ENCODE assay signal across 9 mouse cellular contexts in genomic region chr2:157203026-157203425, GRCm38 (mm10). TPM values are rescaled to one million over a fixed set of nuclear protein-coding genes. Genes with fewer than 3 reads are reported as not detected.
A peak's percentile ranks its signal among the peaks of the same experiment; 100 is the strongest.
DNase-seq lines count a peak whose midpoint lies in the region; ATAC-seq and TF ChIP-seq lines count a peak whose summit lies in the region.
"Had no signal": no experiment of that assay in that cellular context is flagged by ENCODE, and none has a peak within 500 bp of the region (broad histone marks: within the 10 kb centered on the region; RNA-seq: fewer than 3 reads in every experiment).

No protein-coding gene starts in this region.

- H3K27me3 ChIP-seq in heart, embryonic 13.5 days (replicated peaks): no peaks in the 10 kb centered on the region
- no peaks in the 10 kb centered on the region for H3K27me3 ChIP-seq in embryonic facial prominence, embryonic 15.5 days
- H3K27me3 ChIP-seq in intestine, postnatal 0 days (replicated peaks; ENCODE audit: control insufficient read depth, insufficient read depth, low read length): no peaks in the 10 kb centered on the region
- no peaks in the 10 kb centered on the region for H3K27me3 ChIP-seq in midbrain, postnatal 0 days (ENCODE audit: insufficient read depth, low read length)

- no peak for TF ChIP-seq CTCF in intestine, postnatal 0 days (IDR thresholded peaks at IDR 0.05; ENCODE audit: low read depth)
- TF ChIP-seq CTCF in midbrain, postnatal 0 days (IDR thresholded peaks at IDR 0.05): no peak
- TF ChIP-seq CTCF in gastrocnemius, adult 2 months (IDR thresholded peaks at IDR 0.05): no peak

- H3K4me2 ChIP-seq in heart, embryonic 13.5 days: peak overlapping the region; percentile 84
- peak overlapping the region; percentile 70 for H3K4me2 ChIP-seq in embryonic facial prominence, embryonic 15.5 days (replicated peaks)
- peak overlapping the region; percentile 91; the same call in 1 of the 2 replicates for H3K4me2 ChIP-seq in intestine, postnatal 0 days (replicated peaks; ENCODE audit: low read depth)
- peak overlapping the region; percentile 69; the same call in 1 of the 2 replicates for H3K4me2 ChIP-seq in midbrain, postnatal 0 days (ENCODE audit: low read depth, low read length, poor library complexity, severe bottlenecking)

- intact Hi-C loops in gastrocnemius, adult 2 months (cut with DNase I): loop anchor here (5.0 kb wide), 1 partner anchor 74 kb away; the partner anchor contains the start of genes Mroh8 and Rpn2
- intact Hi-C loops in left cerebral cortex, postnatal 14 days (cut with DNase I): loop anchor here (5.0 kb wide), 1 partner anchor 54 kb away; no protein-coding TSS in a partner anchor

- peaks cover 23% of the 10 kb centered on the region for H3K4me1 ChIP-seq in heart, embryonic 13.5 days
- peaks cover 5% of the 10 kb centered on the region; the same call in 1 of the 2 replicates for H3K4me1 ChIP-seq in embryonic facial prominence, embryonic 15.5 days
- no peaks in the 10 kb centered on the region for H3K4me1 ChIP-seq in intestine, postnatal 0 days (replicated peaks; ENCODE audit: control insufficient read depth, insufficient read depth, low read length)
- H3K4me1 ChIP-seq in midbrain, postnatal 0 days (ENCODE audit: insufficient read depth, low read length): no peaks in the 10 kb centered on the region

- H3K9ac ChIP-seq in heart, embryonic 13.5 days: peak overlapping the region; percentile 90
- no peak overlapping the region for H3K9ac ChIP-seq in embryonic facial prominence, embryonic 15.5 days
- no peak overlapping the region for H3K9ac ChIP-seq in intestine, postnatal 0 days (ENCODE audit: low read depth, low read length)
- H3K9ac ChIP-seq in midbrain, postnatal 0 days (replicated peaks; ENCODE audit: low read length, poor library complexity, severe bottlenecking): no peak overlapping the region

- peaks cover 6% of the 10 kb centered on the region; the same call in 1 of the 2 replicates for H3K9me3 ChIP-seq in heart, embryonic 13.5 days
- H3K9me3 ChIP-seq in embryonic facial prominence, embryonic 15.5 days (replicated peaks): no peaks in the 10 kb centered on the region
- H3K9me3 ChIP-seq in intestine, postnatal 0 days (ENCODE audit: control insufficient read depth): no peaks in the 10 kb centered on the region
- H3K9me3 ChIP-seq in midbrain, postnatal 0 days (ENCODE audit: low read length): 0 out of 2 replicates have a peak, but pooled peaks cover 3% of the 10 kb centered on the region

- ATAC-seq in heart, embryonic 13.5 days (ENCODE audit: extremely low read depth, insufficient number of reproducible peaks, low FRiP score, low TSS enrichment): no peak
- ATAC-seq in embryonic facial prominence, embryonic 15.5 days (ENCODE audit: insufficient number of reproducible peaks, low FRiP score, low TSS enrichment, low read depth): no peak
- no peak for ATAC-seq in intestine, postnatal 0 days
- no peak for ATAC-seq in midbrain, postnatal 0 days (ENCODE audit: low FRiP score)

- H3K27ac ChIP-seq in heart, embryonic 13.5 days (replicated peaks): no peak overlapping the region
- H3K27ac ChIP-seq in embryonic facial prominence, embryonic 15.5 days (replicated peaks): no peak overlapping the region
- no peak overlapping the region for H3K27ac ChIP-seq in intestine, postnatal 0 days (ENCODE audit: low read depth, low read length)
- no peak overlapping the region for H3K27ac ChIP-seq in midbrain, postnatal 0 days (ENCODE audit: low read depth, low read length)
- H3K27ac ChIP-seq in gastrocnemius, adult 2 months: no peak overlapping the region

- no peak for DNase-seq in heart, adult 9 months (ENCODE audit: low spot score in 2 of 2)
- no peak for DNase-seq in midbrain, postnatal 0 days (ENCODE audit: low spot score)
- no peak for DNase-seq in gastrocnemius, adult 2 months
- DNase-seq in left cerebral cortex, postnatal 14 days (ENCODE audit: low spot score in 2 of 2): no peak
- DNase-seq in left cerebral cortex, adult 18-20 months (ENCODE audit: low spot score in 2 of 2): no peak
- DNase-seq: heart, postnatal 4 days had no signal

- peaks cover 25% of the 10 kb centered on the region for H3K36me3 ChIP-seq in heart, embryonic 13.5 days
- H3K36me3 ChIP-seq in embryonic facial prominence, embryonic 15.5 days: peaks cover 11% of the 10 kb centered on the region
- H3K36me3 ChIP-seq in intestine, postnatal 0 days (ENCODE audit: control insufficient read depth, insufficient read depth): peaks cover 5% of the 10 kb centered on the region; the same call in 1 of the 2 replicates
- H3K36me3 ChIP-seq in midbrain, postnatal 0 days (ENCODE audit: insufficient read depth, low read length): 0 out of 2 replicates have a peak, but pooled peaks cover 4% of the 10 kb centered on the region

- H3K4me3 ChIP-seq in heart, embryonic 13.5 days: peak overlapping the region; percentile 79
- peak overlapping the region; percentile 81; the same call in 1 of the 2 replicates for H3K4me3 ChIP-seq in embryonic facial prominence, embryonic 15.5 days (replicated peaks)
- H3K4me3 ChIP-seq in intestine, postnatal 0 days (ENCODE audit: low read depth, low read length): no peak overlapping the region
- H3K4me3 ChIP-seq in midbrain, postnatal 0 days (ENCODE audit: low read depth, low read length): no peak overlapping the region
- no peak overlapping the region for H3K4me3 ChIP-seq in gastrocnemius, adult 2 months

RNA-seq across cellular contexts. Expression of gene Rbl1, which starts 1.3 kb away (rescaled TPM):
- 16.4 and 17.0 TPM in 2 replicates for polyA plus RNA-seq in heart, embryonic 13.5 days (2015; fragmentation: Nextera tagmentation; extraction: Ambion mirVana)
- polyA plus RNA-seq in embryonic facial prominence, embryonic 15.5 days (2015; fragmentation: Nextera tagmentation; extraction: Ambion mirVana): 18.7 and 19.6 TPM in 2 replicates
- polyA plus RNA-seq in intestine, postnatal 0 days (2015; fragmentation: Nextera tagmentation; extraction: Ambion mirVana): 9.3 and 9.7 TPM in 2 replicates
- 6.7 and 8.0 TPM in 2 replicates for total RNA-seq in midbrain, postnatal 0 days (2014; rRNA removed)
- 3.1 and 3.8 TPM in 2 replicates for polyA plus RNA-seq in midbrain, postnatal 0 days (2015; fragmentation: Nextera tagmentation; extraction: Ambion mirVana)
- 1 to 10 TPM; 1.6 to 1.7 TPM for total RNA-seq in gastrocnemius, adult 2 months (2021)
- 1 to 10 TPM; 1.7 to 1.8 TPM for total RNA-seq in left cerebral cortex, postnatal 14 days (2021)
- total RNA-seq in left cerebral cortex, adult 18-20 months (2021): 1 to 10 TPM; 1.4 to 1.8 TPM

Comparison
In these comparisons a context has a peak if more than half of its experiments do, and no peak if none do; other contexts are left out.
1. H3K4me3 ChIP-seq: peak in heart, embryonic 13.5 days (single experiment) and embryonic facial prominence, embryonic 15.5 days (single experiment); none in intestine, postnatal 0 days (single experiment), midbrain, postnatal 0 days (single experiment) and gastrocnemius, adult 2 months (single experiment).
2. Peak in every context shown above with its lines, with median percentiles within 50 percentile points of each other: H3K4me2 ChIP-seq.